In genomic region chr1:132609048-132609634, GRCm38 (mm10) we compare ENCODE assay signal across 8 mouse cellular contexts.
DNase-seq lines count a peak whose midpoint lies in the region; ATAC-seq and TF ChIP-seq lines count a peak whose summit lies in the region.

No protein-coding gene starts in this region.

- peak; percentile 92 for TF ChIP-seq CTCF in Patski (IDR thresholded peaks at IDR 0.05)
- peak; percentile 75 for TF ChIP-seq CTCF in liver, embryonic 14.5 days (IDR thresholded peaks at IDR 0.05; ENCODE audit: low read depth)

- H3K36me3 ChIP-seq in hindbrain, embryonic 12.5 days, result peaks cover 58% of the 10 kb centered on the region
- no peaks in the 10 kb centered on the region for H3K36me3 ChIP-seq in liver, embryonic 14.5 days (replicated peaks; ENCODE audit: control insufficient read depth, insufficient read depth, low read depth)

- no peak for TF ChIP-seq EP300 in liver, embryonic 14.5 days (IDR thresholded peaks at IDR 0.05; ENCODE audit: low read depth)

- peaks cover 25% of the 10 kb centered on the region for H3K27me3 ChIP-seq in Patski
- no peaks in the 10 kb centered on the region for H3K27me3 ChIP-seq in hindbrain, embryonic 12.5 days
- no peaks in the 10 kb centered on the region for H3K27me3 ChIP-seq in liver, embryonic 14.5 days (ENCODE audit: control insufficient read depth, insufficient read depth, low read length)

- in situ Hi-C loops in Patski (cut with MboI; ENCODE audit: low pct_unique_long_range_greater_than_20kb), result no loop called here

- H3K9me3 ChIP-seq in hindbrain, embryonic 12.5 days (replicated peaks), result no peaks in the 10 kb centered on the region
- no peaks in the 10 kb centered on the region for H3K9me3 ChIP-seq in liver, embryonic 14.5 days (ENCODE audit: control insufficient read depth, low read length)

- H3K4me1 ChIP-seq in hindbrain, embryonic 12.5 days, result no peaks in the 10 kb centered on the region
- H3K4me1 ChIP-seq in liver, embryonic 14.5 days (replicated peaks; ENCODE audit: control insufficient read depth in 2 of 2, insufficient read depth in 2 of 2, low read length in 1 of 2), result no peaks in the 10 kb centered on the region

- H3K4me2 ChIP-seq in hindbrain, embryonic 12.5 days (replicated peaks), result no peak overlapping the region
- H3K4me2 ChIP-seq in liver, embryonic 14.5 days (ENCODE audit: low read depth), result no peak overlapping the region

- WGBS in hindbrain, embryonic 12.5 days, result 41% methylated on average over 4 of the region's 4 CpGs
- WGBS in liver, embryonic 14.5 days (ENCODE audit: insufficient replicate concordance), result 22% methylated on average over 4 of the region's 4 CpGs

- POLR2A ChIA-PET in Patski (lab: Charles Lee), result no interaction called here

- H3K4me3 ChIP-seq in hindbrain, embryonic 12.5 days, result no peak overlapping the region
- no peak overlapping the region for H3K4me3 ChIP-seq in liver, embryonic 14.5 days (ENCODE audit: insufficient read depth in 1 of 2, low read depth in 2 of 2, low read length in 2 of 2)

- no peak overlapping the region for H3K27ac ChIP-seq in hindbrain, embryonic 12.5 days
- H3K27ac ChIP-seq in liver, embryonic 14.5 days, result no peak overlapping the region

- ATAC-seq in Patski, result peak; percentile 56
- ATAC-seq in hindbrain, embryonic 12.5 days (ENCODE audit: low FRiP score), result 0 out of 2 replicates have a peak, but pooled peaks have one; percentile 63
- no peak for ATAC-seq in liver, embryonic 14.5 days (ENCODE audit: insufficient read depth)
- ATAC-seq in inflammation-experienced regulatory T-cells, adult 6 months, result no peak

- CTCF ChIA-PET in Patski (lab: Charles Lee), result interaction anchor here (0.8 to 4.2 kb wide), 8 partner anchors 11 to 84 kb away, joined by 3 to 26 read pairs (median 3); no protein-coding TSS in a partner anchor

- peak; percentile 67 to 73 for DNase-seq in left cerebral cortex, adult 18-20 months (ENCODE audit: low spot score in 2 of 2)
- no peak for DNase-seq in left cerebral cortex, adult 11 months (ENCODE audit: low spot score)
- DNase-seq in Patski (ENCODE audit: low read depth, low spot score), result no peak
- DNase-seq in cerebellum, postnatal 36 days, result peak; percentile 77 to 82
- peak in 2 of 3 experiments; percentile 6 to 19 for DNase-seq in liver, embryonic 14.5 days (ENCODE audit: low read depth in 3 of 3, low spot score in 3 of 3)
- DNase-seq in ovary, postnatal 14 days (ENCODE audit: low spot score), result peak; percentile 47

- no peak overlapping the region for H3K9ac ChIP-seq in hindbrain, embryonic 12.5 days
- H3K9ac ChIP-seq in liver, embryonic 14.5 days (replicated peaks), result no peak overlapping the region

Comparison
In these comparisons a context has a peak if more than half of its experiments do, and no peak if none do; other contexts are left out.
1. DNase-seq: peak in left cerebral cortex, adult 18-20 months (2 of 2), cerebellum, postnatal 36 days (2 of 2), liver, embryonic 14.5 days (2 of 3) and ovary, postnatal 14 days (single experiment); none in left cerebral cortex, adult 11 months (single experiment) and Patski (single experiment).
2. ATAC-seq: peak in Patski (single experiment) and hindbrain, embryonic 12.5 days (single experiment); none in liver, embryonic 14.5 days (single experiment) and inflammation-experienced regulatory T-cells, adult 6 months (single experiment).